Mouse (Mus musculus) layer of hippocampus, adult 11-12 months (tissue): Measurements from ENCODE around the gene Lrfn3.

ENCODE experiments used
- DNase-seq: peaks from one replicate; pipeline ENCODE4 v3.0.0; 2022; ENCODE audit warnings: low spot score

Lrfn3 gene

GRCm38 (mm10) chr7:30362652-30363343 lies at the start of gene Lrfn3:
Gene Lrfn3, minus strand, starts transcription at chr7:30362772.
- DNase-seq, result peak; percentile 76

- no peak for DNase-seq
These were observed 48.5 kb upstream of the Lrfn3 start for GRCm38 (mm10) chr7:30411023-30411422.

DNA sequence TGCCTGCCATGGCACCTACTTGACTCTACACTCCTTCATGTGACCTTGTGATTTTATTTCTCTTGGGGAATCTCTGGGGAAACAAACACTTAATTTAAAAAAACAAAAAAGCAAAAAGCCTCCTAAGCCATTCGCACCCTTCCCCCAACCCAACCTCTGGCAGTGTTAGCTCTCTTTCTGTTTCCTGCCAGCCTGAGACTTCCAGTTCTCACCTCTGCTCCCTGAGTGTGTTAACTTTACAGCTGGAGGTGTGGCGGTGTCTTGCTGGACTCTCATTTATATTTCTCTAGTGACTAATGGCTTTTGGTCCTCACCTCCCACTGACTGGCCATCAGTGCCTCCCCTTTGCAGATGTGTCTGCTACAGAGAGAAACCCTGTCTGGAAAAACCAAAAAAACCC lies 47.2 kb upstream of the Lrfn3 start:
- DNase-seq, result no peak

DNA sequence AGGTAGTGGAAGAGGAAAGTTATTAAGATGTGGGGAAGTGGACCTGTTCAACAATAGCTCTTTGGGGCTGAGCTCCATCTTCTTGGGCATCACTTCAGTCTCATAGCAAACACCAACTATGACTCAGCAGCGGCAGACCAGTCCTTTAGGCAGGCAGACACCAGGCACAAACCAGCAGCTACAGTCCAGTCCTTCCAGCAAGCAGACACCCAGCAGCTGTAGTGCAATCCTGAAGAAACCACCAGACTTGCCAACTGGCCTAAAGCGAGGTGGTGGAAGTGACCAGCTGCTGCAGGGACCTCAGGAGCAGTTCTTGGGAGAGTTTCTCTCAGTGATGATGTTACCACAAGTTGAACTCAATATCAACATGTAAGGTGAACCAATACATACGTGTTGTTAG lies 46.1 kb upstream of the Lrfn3 start:
- no peak for DNase-seq

DNA sequence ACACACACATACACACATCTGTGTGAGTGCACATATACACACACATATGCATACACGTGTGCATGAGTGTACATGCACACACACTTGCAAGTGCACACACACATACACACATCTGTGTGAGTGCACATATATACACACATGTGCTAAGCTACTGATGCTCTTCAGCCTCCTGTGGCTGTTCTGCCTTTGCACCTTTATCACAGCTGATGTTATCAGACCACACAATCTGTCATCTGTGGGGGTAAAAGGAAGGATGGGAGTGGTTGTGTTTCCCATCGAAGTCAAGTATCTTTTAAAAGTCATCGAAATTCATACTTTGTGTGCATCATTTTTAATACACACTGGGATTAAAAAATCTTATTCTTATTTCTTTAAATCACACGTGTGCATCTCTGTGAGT lies 39.8 kb upstream of the Lrfn3 start:
- DNase-seq, result no peak

DNA sequence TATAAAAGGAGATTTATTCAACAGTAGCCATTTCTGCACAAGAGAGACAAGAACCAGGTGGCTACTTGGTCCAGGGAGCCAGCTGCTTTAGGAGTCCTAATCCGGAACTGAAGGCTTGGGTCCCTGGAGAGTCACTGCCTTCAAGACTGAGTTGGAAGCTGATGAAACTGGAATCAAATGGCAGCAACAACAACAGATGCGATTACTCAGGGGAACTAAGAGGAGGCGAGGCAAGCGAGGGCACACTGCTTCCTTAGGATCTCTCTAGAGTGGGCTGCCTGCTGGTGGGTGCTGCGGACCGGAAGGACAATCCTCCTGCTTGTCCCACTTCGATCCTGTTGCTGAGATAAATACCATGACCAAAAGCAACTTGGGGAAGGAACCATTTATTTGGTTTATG lies 37.1 kb upstream of the Lrfn3 start:
- DNase-seq, result no peak

DNA sequence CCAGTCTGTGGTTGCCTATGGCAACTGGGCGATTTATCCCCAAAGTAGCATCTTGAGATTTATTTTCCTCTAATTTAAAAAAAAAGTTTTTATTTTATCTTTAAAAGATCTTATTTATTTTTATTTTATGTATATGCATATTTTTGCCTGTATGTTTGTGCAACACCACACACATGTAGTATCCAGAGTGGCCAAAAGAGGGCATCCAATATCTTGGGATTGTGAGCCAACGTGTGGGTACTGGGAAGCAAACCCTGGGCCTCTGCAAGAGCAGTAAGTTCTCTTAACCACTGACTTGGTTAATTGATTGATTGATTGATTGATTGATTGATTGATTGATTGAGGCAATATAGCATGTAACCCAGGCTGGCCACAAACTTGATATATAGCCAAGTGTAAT lies 32.3 kb upstream of the Lrfn3 start:
- DNase-seq, result no peak

DNA sequence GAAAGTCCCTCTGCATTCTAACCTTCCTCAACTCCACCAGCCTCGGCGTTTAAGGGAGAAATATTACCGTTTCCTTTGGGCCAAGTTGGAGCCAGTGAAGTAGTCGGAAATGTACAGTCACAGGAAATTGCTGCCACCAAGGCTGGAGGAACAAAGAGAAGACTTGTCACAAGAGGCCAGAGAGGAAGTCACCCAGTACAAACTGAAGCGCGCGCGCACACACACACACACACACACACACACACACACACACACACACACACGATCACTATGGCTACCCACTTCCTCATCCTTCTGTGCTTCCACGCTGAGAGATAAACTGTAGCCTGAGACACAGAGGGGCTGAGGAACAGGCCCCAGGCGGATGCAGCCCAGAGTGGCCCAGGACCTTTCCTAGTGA lies 31.8 kb upstream of the Lrfn3 start:
- DNase-seq, result peak; percentile 45

- no peak for DNase-seq
These were observed 31.1 kb upstream of the Lrfn3 start for GRCm38 (mm10) chr7:30393631-30394030.

DNA sequence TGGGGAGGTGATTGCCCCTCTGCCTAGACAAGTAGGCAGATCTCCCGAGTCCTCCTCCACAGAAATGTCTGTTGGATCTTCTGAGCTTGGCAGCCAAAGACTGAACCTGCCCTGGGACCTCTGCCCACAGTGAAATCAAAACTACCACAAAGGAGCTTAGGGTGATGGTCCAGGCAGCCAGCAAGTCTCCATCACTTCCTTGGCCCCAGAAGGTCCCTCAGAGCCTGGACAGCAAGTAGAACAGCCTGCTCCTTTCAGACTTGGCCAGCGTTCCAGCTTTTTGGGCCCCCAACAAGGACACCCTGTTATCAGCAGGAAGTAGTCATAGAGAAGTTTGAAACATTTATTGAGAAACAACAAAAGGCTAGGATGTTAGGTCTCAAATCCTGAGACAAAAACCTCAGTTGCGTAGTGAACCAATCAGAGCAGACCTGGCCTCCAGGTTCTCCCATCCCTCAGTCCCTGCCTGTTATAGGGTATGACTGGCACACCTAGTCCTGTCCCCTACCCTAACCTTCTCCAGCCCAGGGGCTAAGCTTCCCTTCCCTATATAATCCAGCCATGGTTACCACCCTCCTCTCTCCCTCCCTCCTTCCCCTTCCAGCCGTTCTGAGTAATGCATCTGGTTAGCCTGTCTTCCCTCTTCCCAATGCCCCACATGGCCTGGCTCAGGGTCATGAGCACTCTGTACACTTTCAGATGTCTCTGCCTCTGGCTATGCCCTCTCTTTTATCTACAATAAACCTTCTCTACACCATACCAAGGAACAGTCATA lies 30.4 kb upstream of the Lrfn3 start:
- DNase-seq, result no peak

DNA sequence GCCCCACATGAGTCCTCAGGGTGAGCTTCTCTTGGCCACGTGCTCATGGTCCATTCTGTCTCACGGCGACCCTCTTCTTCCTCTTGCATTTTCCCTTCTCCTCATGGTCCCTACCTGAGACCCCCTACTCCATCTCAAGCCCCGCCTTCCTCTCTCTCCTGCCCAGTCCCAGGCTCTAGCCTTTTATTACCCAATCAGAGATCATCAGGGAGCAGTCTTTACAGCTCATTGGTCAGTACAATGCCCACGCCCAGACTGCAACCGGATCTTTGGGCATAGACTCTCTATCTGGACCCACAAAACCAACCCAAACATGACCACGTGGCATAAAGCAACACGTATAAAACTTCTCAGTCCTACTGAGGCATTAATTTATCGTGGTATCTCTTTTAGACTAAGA lies 21.5 kb upstream of the Lrfn3 start:
- DNase-seq, result no peak

DNA sequence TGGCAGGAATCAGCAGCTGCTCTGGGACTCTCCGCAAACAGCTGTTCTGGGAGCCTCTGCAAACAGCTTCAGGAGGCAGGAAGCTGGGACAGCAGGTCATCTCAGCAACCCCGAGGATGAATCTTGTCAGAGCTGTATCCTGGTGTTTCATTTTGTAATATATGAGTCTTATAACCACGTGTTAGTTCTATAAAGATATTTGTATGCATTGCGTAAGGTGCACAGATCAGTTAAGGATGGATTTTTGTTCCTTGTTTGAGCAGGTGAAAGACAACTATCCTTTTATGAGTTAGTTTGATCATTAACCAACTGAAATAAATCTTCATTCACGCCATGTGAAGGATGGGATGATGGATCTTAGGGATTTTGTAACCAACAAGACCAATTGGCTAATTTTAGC lies 17.5 kb upstream of the Lrfn3 start:
- no peak for DNase-seq

- DNase-seq, result peak; percentile 97
These were observed 11.0 kb upstream of the Lrfn3 start for GRCm38 (mm10) chr7:30373501-30373962.

DNA sequence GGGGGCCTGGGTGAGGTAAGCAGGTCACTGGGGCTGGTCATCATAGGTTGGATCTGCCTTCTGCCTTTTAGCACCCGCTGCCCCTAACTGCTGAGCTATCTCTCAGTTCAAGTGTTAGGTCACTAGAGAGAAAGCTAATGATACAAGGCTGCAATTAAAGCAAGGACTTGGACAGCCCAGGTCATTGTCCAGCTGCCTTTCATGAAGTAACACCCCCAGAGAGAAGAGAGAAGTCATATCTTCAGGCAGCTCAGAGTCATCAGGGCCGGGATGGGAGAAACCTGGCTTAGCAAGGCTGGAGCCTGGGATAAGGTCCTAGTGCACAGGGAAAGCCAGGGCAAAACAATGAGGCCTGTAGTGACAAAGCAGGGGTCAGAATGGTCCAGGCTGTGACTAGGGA lies 4.9 kb upstream of the Lrfn3 start:
- no peak for DNase-seq

DNA sequence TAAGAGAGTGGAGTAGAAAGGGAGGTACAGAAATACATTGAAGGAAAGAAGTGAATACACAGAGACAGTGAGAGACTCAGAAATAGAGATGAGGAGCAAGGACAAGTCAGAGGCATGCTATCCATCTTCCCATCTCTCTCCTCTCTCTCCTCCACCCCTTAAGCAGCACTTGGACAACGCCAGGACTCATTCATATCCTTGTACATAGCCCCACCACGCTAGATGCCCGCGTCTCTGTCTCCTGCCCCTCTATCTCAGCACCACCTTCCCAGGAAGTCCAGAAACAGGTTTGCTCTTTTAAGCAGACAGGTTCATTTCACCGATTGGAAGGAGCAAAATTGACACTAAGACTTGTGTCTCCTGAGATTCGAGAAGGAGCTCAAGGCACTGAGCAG lies 769 bp upstream of the Lrfn3 start:
- no peak for DNase-seq

DNA sequence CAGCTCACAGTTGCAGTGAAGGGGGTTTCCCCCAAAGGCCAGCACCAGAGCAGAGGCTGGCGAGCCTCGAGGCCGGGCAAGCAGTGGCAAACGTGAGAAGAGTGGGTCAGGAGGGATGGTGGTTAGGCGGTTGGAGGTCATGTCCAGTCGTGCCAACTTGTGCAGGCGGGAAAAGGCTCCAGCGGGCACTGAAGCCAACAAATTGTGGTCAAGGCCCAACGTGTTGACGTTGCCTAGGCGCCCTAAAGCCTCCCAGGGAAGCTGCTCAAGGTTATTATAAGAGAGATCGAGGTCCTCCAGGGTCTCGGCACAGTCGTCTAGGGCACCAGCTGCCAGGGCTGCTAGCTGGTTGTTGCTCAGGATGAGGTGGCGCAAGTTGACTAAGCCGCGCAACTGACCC lies 2.5 kb downstream of the Lrfn3 start:
- DNase-seq, result no peak

DNA sequence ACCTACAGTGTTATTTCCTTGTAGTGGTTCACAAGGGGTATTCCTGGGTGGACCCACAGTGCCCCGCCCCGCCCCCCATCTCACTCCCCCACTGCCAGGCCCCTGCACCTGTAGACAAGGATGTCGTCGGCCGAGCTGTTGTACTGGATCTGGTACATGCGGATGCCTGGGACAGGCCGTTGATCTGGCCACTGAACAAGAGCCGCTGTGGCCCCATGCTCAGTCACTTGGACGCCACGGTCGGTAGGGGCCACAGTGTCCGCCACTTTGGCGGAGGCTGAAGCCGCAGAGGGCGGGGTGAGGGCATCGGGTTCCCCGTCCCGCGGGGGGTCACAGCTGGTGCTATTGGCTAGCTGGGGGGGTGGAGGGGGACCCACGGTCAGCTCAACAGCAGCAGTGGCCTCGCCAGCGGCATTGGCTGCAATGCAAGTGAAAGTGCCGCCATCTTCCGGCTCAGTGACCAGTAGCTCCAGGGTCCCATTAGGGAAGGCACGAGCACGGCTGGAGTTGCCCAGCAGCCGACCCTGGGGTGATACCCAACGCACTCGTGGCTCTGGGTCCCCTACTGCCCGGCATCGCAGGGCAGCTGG lies 3.2 kb downstream of the Lrfn3 start:
- DNase-seq, result no peak

DNA sequence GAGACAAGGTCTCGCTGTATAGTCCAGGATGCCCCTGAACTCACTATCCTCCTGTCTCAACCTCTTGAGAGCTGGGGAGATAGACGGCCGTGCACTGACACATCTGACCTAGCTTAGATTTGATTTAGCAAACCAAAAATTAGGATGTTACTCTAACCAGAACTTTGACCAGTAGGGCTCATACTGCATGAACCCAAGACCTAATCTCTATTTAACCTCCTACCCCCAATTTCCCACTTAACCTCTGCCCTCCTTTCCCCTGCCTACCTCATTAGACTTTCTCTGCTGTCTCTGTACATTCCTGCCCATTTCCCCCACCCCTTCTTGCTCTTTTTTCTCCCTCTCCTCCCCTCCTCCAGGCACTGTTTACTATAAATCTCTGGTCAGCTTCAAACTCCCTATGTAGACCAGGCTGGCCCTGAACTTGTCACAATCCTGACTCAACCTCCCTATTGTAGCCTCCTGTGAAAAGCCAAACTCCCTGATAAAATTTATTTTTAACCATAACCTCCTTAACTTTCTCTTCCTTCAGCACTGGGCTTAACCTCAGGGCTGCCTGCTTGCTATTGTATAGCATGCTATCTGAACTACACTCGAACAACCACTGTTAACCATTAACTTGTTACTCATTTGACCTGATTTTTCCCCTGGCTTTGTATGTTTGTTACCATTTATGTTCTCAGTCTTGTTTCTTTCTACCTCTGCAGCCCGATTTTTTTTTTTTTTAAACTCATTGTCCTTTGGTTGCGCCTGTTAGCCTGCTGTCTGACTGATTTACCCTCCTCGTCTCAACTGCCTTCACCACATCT lies 4.0 kb downstream of the Lrfn3 start:
- DNase-seq, result no peak

DNA sequence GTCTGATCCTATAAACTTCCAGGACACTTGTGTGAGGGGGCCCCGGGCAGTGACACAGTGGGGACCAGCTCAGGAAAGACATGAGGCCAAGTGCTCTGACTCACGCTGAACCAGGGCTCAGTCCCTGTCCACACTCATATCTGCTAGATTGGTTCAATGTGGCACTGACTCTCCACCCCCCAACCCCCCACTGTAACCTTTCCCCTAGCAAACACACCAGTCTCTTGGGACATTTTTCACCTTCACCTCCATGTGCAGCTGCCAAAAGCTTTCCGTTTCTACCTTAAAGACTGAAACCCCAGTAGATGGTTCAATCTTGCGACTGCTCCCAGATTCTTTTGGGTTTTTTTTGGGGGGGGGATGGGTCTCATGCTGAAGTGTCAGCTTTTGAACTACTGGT lies 8.5 kb downstream of the Lrfn3 start:
- no peak for DNase-seq

DNA sequence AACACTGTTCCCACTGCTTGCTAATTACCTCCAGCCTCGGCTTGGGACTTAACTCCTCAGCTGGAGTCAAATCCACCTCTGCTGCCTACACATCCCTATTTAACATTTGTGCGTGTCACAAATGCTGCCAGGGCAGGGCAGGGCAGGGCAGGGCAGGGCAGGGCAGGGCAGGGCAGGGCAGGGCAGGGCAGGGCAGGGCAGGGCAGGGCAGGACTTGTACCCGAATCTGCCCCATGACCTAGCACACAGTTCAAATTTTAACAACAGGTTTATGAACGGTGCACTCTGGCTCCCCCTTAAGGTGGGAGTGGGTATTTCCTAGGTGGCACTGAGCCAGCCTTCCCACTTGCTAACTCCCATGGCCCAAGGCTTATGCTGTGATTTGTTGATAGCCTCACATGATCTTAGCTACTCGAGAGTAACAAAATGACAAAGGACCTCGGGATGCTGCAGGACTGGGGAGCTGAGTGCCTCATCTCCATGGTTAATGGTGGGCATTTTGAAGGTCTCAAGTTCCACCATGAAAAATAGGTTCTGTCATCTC lies 9.2 kb downstream of the Lrfn3 start:
- DNase-seq, result peak; percentile 76

GRCm38 (mm10) chr7:30347828-30348227 lies 14.7 kb downstream of the Lrfn3 start:
- peak; percentile 80 for DNase-seq
